Mouse (Mus musculus) neural tube, embryonic 12.5 days (tissue): ENCODE results near the gene Dnaaf5. TPM values are rescaled to one million over a fixed set of nuclear protein-coding genes. Genes with fewer than 3 reads are reported as not detected.

Source experiments
- ATAC-seq: fragments of 200-750 bp; cut with Nextera tagmentation; 2 replicates; pipeline ENCODE4 v1.8.0; 2017; ENCODE audit warnings: low read depth, mild to moderate bottlenecking, moderate TSS enrichment, moderate library complexity; ENCODE audit not compliant: low FRiP score
- H3K27ac ChIP-seq: fragments of 300-500 bp; sonication (generic); 2 replicates; pipeline ENCODE4 v1.5.1; 2016
- H3K27me3 ChIP-seq: fragments of 300-500 bp; sonication (generic); replicated peaks from 2 replicates; pipeline ENCODE4 v1.6.1; 2016; ENCODE audit warnings: mild to moderate bottlenecking
- H3K36me3 ChIP-seq: fragments of 300-500 bp; sonication (generic); 2 replicates; pipeline ENCODE4 v1.6.1; 2016; ENCODE audit warnings: mild to moderate bottlenecking
- H3K4me1 ChIP-seq: fragments of 300-500 bp; sonication (generic); 2 replicates; pipeline ENCODE4 v1.6.1; 2016
- H3K4me2 ChIP-seq: fragments of 300-500 bp; sonication (generic); replicated peaks from 2 replicates; pipeline ENCODE4 v1.6.1; 2016; ENCODE audit warnings: mild to moderate bottlenecking
- H3K4me3 ChIP-seq: fragments of 300-500 bp; sonication (generic); 2 replicates; pipeline ENCODE4 v1.5.1; 2016
- H3K9ac ChIP-seq: fragments of 300-500 bp; sonication (generic); 2 replicates; pipeline ENCODE4 v1.6.1; 2016; ENCODE audit warnings: mild to moderate bottlenecking
- H3K9me3 ChIP-seq: fragments of 300-500 bp; sonication (generic); 2 replicates; pipeline ENCODE4 v1.6.1; 2016; ENCODE audit warnings: mild to moderate bottlenecking
- WGBS: fragments of 180-500 bp; shearing (Covaris S2); methylation state at CpG from one replicate; pipeline ENCODE4 v1.1.7; 2016; 5-methylcytosine and 5-hydroxymethylcytosine counted together
- polyA plus RNA-seq: library from polyadenylated mRNA; unstranded; fragments of >200 nt; fragmentation: Nextera tagmentation; extraction: Ambion mirVana; gene quantifications from 2 replicates; pipeline ENCODE4 v1.2.1, GENCODE M21; 2016

Gene Dnaaf5
- polyA plus RNA-seq, 1 experiment from 2014 or later, result 7.4 TPM

DNA sequence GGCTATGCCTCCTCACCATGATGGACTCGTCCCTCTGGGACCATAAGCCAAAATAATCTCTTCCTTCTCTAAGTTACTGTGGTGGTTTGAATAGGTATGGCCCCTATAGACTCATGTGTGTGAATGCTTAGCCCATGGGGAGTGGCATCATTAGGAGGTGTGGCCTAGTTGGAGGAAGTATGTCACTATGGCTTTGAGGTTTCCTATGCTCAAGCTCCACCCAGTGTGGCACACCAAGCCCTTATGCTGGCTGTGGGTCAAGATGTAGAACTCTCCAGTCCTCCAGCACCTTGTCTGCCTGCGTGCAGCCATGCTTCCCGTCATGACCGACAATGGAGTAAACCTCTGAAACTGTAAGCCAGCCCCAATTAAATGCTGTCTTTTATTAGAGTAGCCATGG is 4.3 kb upstream of the Dnaaf5 start:
- H3K4me1 ChIP-seq, result peaks cover 12% of the 10 kb centered on the region
- H3K9ac ChIP-seq, result no peak overlapping the region
- no peak overlapping the region for H3K27ac ChIP-seq
- H3K4me2 ChIP-seq, result no peak overlapping the region
- ATAC-seq, result no peak
- no peaks in the 10 kb centered on the region for H3K27me3 ChIP-seq
- no peak overlapping the region for H3K4me3 ChIP-seq
- 91% methylated on average over 4 of the region's 4 CpGs for WGBS
- H3K36me3 ChIP-seq, result no peaks in the 10 kb centered on the region
- H3K9me3 ChIP-seq, result no peaks in the 10 kb centered on the region

- no peak overlapping the region for H3K4me2 ChIP-seq
- no peak for ATAC-seq
- no peaks in the 10 kb centered on the region for H3K36me3 ChIP-seq
- H3K4me1 ChIP-seq, result peaks cover 21% of the 10 kb centered on the region
- H3K27me3 ChIP-seq, result no peaks in the 10 kb centered on the region
- H3K9ac ChIP-seq, result no peak overlapping the region
- WGBS, result 95% methylated on average over 11 of the region's 11 CpGs
- H3K27ac ChIP-seq, result no peak overlapping the region
- H3K9me3 ChIP-seq, result no peaks in the 10 kb centered on the region
- H3K4me3 ChIP-seq, result no peak overlapping the region
Observed at GRCm38 (mm10) chr5:139146476-139147075, 3.4 kb upstream of the Dnaaf5 start.

GRCm38 (mm10) chr5:139147178-139148078 is 2.6 kb upstream of the Dnaaf5 start:
- H3K4me2 ChIP-seq, result no peak overlapping the region
- no peak for ATAC-seq
- peaks cover 4% of the 10 kb centered on the region for H3K36me3 ChIP-seq
- no peak overlapping the region for H3K27ac ChIP-seq
- 93% methylated on average over 14 of the region's 14 CpGs for WGBS
- no peak overlapping the region for H3K4me3 ChIP-seq
- peaks cover 21% of the 10 kb centered on the region for H3K4me1 ChIP-seq
- no peak overlapping the region for H3K9ac ChIP-seq
- H3K27me3 ChIP-seq, result no peaks in the 10 kb centered on the region
- H3K9me3 ChIP-seq, result no peaks in the 10 kb centered on the region

DNA sequence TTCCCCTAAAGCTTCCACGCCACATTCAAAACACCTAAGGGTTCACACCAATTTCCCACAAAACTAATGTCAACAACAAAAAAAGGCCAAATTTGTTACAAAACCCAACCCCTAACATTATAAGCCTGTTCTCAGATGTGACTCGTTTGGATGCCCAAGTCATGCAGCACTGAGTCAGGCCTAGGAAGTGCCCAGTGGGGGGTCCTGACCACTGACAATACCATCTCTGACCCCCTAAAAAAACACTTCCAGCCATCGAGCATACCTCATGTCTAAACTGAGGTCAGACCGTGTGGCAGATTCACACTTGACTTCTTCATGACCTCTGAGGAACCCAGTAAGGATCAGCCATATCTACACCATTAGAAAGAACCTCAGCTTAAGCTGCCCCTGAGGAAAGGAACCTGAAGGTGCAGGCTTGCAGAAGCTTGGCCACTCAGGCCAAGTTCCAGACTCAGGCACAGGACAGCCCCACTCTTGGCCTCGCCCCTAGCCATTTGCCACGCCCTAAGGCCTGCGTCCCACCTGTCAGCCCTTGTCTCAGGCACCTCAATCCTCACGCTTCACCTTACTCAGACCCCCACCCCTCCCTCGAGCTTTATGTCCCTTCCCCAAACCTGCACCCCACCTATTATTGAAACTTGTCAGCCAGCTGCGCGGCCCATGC is 884 bp upstream of the Dnaaf5 start:
- no peak overlapping the region for H3K27ac ChIP-seq
- no peaks in the 10 kb centered on the region for H3K27me3 ChIP-seq
- H3K4me2 ChIP-seq, result peak overlapping the region; percentile 99
- peaks cover 21% of the 10 kb centered on the region for H3K4me1 ChIP-seq
- no peak overlapping the region for H3K9ac ChIP-seq
- peaks cover 21% of the 10 kb centered on the region for H3K36me3 ChIP-seq
- peak; percentile 73 for ATAC-seq
- WGBS, result 26% methylated on average over 11 of the region's 11 CpGs
- H3K9me3 ChIP-seq, result no peaks in the 10 kb centered on the region
- H3K4me3 ChIP-seq, result peak overlapping the region; percentile 97

DNA sequence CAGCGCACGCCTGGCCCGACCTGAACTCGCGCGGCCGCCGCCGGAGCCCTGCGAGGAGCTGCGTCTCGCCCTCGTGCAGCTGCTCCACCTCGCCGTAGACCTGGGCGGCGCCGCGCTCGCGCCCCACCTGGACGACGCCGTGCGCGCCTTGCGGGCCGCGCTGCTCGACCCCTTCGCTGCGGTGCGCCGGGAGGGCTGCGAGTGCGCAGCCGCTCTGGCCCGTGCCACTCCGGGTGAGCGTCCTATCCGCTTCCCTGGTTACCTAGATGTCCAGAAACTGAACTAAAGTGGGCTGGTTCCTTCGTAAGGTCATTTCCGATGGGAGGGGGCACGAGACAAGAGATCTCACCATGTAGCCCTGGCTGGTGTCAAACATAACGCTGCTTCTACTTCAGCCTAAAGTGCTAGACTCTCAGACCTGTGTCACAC is 594 bp downstream of the Dnaaf5 start:
- H3K27ac ChIP-seq, result no peak overlapping the region

GRCm38 (mm10) chr5:139160899-139161298 is 10.9 kb downstream of the Dnaaf5 start:
- WGBS, result 93% methylated on average over 8 of the region's 8 CpGs
- no peak overlapping the region for H3K4me3 ChIP-seq
- no peak overlapping the region for H3K27ac ChIP-seq
- no peaks in the 10 kb centered on the region for H3K9me3 ChIP-seq
- peaks cover 54% of the 10 kb centered on the region for H3K36me3 ChIP-seq
- no peaks in the 10 kb centered on the region for H3K4me1 ChIP-seq
- H3K27me3 ChIP-seq, result no peaks in the 10 kb centered on the region
- H3K9ac ChIP-seq, result no peak overlapping the region
- no peak for ATAC-seq
- H3K4me2 ChIP-seq, result no peak overlapping the region

More for the DNA sequence above, 594 bp downstream of the Dnaaf5 start:
- Histone ChIP-seq H3K4me1 (peaks cover 21% of the 10 kb centered on the region), H3K4me2 (peak overlapping the region; percentile 99), H3K9me3 (no peaks in the 10 kb centered on the region), H3K9ac (peak overlapping the region; percentile 85), H3K4me3 (peak overlapping the region; percentile 97), H3K27me3 (no peaks in the 10 kb centered on the region), H3K36me3 (peaks cover 34% of the 10 kb centered on the region)
- ATAC-seq, result no peak; the same call in 1 of the 2 replicates
- WGBS, result under 1% methylated on average over 45 of the region's 45 CpGs

GRCm38 (mm10) chr5:139161632-139162031 is 11.6 kb downstream of the Dnaaf5 start:
- H3K4me3 ChIP-seq, result no peak overlapping the region
- 86% methylated on average over 10 of the region's 10 CpGs for WGBS
- H3K36me3 ChIP-seq, result peaks cover 55% of the 10 kb centered on the region

GRCm38 (mm10) chr5:139166781-139167361 is 16.8 kb downstream of the Dnaaf5 start:
- WGBS, result 85% methylated on average over 6 of the region's 6 CpGs
- H3K36me3 ChIP-seq, result peaks cover 78% of the 10 kb centered on the region
- H3K27ac ChIP-seq, result no peak overlapping the region
- no peaks in the 10 kb centered on the region for H3K27me3 ChIP-seq
- H3K4me1 ChIP-seq, result no peaks in the 10 kb centered on the region
- H3K9me3 ChIP-seq, result no peaks in the 10 kb centered on the region
- H3K9ac ChIP-seq, result no peak overlapping the region
- no peak overlapping the region for H3K4me3 ChIP-seq
- no peak for ATAC-seq
- no peak overlapping the region for H3K4me2 ChIP-seq

More at GRCm38 (mm10) chr5:139161632-139162031, 11.6 kb downstream of the Dnaaf5 start:
- Histone ChIP-seq H3K27ac (no peak overlapping the region), H3K9me3 (no peaks in the 10 kb centered on the region), H3K4me2 (no peak overlapping the region), H3K9ac (no peak overlapping the region), H3K4me1 (no peaks in the 10 kb centered on the region), H3K27me3 (no peaks in the 10 kb centered on the region)
- ATAC-seq, result no peak

- no peaks in the 10 kb centered on the region for H3K9me3 ChIP-seq
- no peak for ATAC-seq
- H3K4me1 ChIP-seq, result no peaks in the 10 kb centered on the region
- no peak overlapping the region for H3K9ac ChIP-seq
- H3K4me2 ChIP-seq, result no peak overlapping the region
- H3K36me3 ChIP-seq, result peaks cover 78% of the 10 kb centered on the region
- no peak overlapping the region for H3K4me3 ChIP-seq
- no peak overlapping the region for H3K27ac ChIP-seq
- 97% methylated on average over 1 of the region's 1 CpGs for WGBS
- H3K27me3 ChIP-seq, result no peaks in the 10 kb centered on the region
Observed at GRCm38 (mm10) chr5:139167548-139167947, 17.5 kb downstream of the Dnaaf5 start.

DNA sequence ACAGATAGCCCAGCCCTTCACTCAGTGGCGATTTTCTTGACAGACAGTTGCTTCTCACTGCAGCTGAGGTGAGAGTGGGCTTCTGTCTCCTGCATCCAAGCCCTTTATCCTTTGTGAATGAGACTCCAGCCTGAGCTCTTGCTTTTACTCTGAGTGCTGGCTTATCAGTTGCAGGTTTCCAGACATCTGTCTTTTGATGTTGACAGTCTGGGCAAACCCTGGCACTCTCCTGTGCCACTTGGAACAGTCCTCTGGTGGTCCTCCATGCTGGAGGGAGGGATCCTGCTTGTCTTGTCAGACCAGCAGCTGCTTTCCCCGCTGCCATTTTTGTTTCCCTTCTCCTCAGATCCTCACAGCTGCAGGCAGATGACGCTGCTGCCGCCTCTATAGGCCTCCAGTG is 21.9 kb downstream of the Dnaaf5 start:
- Histone ChIP-seq H3K27ac (no peak overlapping the region), H3K4me3 (no peak overlapping the region), H3K4me2 (no peak overlapping the region), H3K9me3 (no peaks in the 10 kb centered on the region), H3K36me3 (peaks cover 61% of the 10 kb centered on the region), H3K27me3 (no peaks in the 10 kb centered on the region), H3K4me1 (peaks cover 16% of the 10 kb centered on the region), H3K9ac (no peak overlapping the region)
- ATAC-seq, result no peak
- WGBS, result 95% methylated on average over 4 of the region's 4 CpGs

DNA sequence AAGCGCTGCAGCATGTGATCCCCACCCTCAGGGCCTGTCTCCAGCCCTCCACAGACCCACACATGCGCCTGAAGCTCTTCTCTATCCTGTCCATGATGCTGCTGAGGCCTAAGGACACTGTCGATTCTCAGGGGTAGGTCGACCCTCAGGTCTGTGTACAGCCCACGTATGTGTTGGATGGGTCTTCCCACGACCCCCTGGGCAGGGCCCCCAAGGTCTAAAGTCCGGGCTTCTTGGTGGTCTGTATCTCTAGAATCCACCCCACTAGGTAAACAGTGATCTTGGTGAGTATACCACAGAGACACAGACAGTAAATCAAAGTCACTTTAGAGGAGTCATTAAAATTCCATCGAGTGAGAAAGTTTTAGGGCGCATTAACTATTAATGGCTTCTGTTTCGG is 24.1 kb downstream of the Dnaaf5 start:
- H3K4me2 ChIP-seq, result no peak overlapping the region
- H3K36me3 ChIP-seq, result peaks cover 56% of the 10 kb centered on the region
- no peak overlapping the region; the same call in 1 of the 2 replicates for H3K27ac ChIP-seq
- peak; percentile 31; the same call in 1 of the 2 replicates for ATAC-seq
- no peaks in the 10 kb centered on the region for H3K9me3 ChIP-seq
- 0 out of 2 replicates have a peak overlapping the region, but pooled peaks have one; percentile 17 for H3K9ac ChIP-seq
- no peak overlapping the region for H3K4me3 ChIP-seq
- H3K27me3 ChIP-seq, result no peaks in the 10 kb centered on the region
- H3K4me1 ChIP-seq, result peaks cover 16% of the 10 kb centered on the region
- whole genome bisulfite sequencing, result 12% methylated on average over 10 of the region's 10 CpGs
